Mouse (Mus musculus) heart, embryonic 10.5 days (tissue): ENCODE results near the gene Ntsr2. TPM values are rescaled to one million over a fixed set of nuclear protein-coding genes. Genes with fewer than 3 reads are reported as not detected.

Source experiments
- DNase-seq: peaks from one replicate; pipeline ENCODE4 v3.0.0-alpha.2; 2017; ENCODE audit warnings: low spot score
- H3K27ac ChIP-seq: fragments of 300-500 bp; sonication (generic); 2 replicates; pipeline ENCODE4 v1.5.1; 2016; ENCODE audit warnings: mild to moderate bottlenecking
- H3K27me3 ChIP-seq: fragments of 300-500 bp; sonication (generic); 2 replicates; pipeline ENCODE4 v1.6.1; 2016; ENCODE audit warnings: mild to moderate bottlenecking; ENCODE audit not compliant: poor library complexity, insufficient read depth, severe bottlenecking
- H3K36me3 ChIP-seq: fragments of 300-500 bp; sonication (generic); 2 replicates; pipeline ENCODE4 v1.6.1; 2016; ENCODE audit warnings: mild to moderate bottlenecking, moderate library complexity
- H3K4me1 ChIP-seq: fragments of 300-500 bp; sonication (generic); 2 replicates; pipeline ENCODE4 v1.6.1; 2016; ENCODE audit warnings: mild to moderate bottlenecking
- H3K4me3 ChIP-seq: fragments of 300-500 bp; sonication (generic); 2 replicates; pipeline ENCODE4 v1.5.1; 2016; ENCODE audit warnings: mild to moderate bottlenecking, moderate library complexity
- H3K9me3 ChIP-seq: fragments of 300-500 bp; sonication (generic); 2 replicates; pipeline ENCODE4 v1.6.1; 2016; ENCODE audit warnings: mild to moderate bottlenecking, moderate library complexity
- WGBS: fragments of 180-500 bp; shearing (Covaris S2); methylation state at CpG from one replicate; pipeline ENCODE4 v1.1.7; 2016; 5-methylcytosine and 5-hydroxymethylcytosine counted together
- polyA plus RNA-seq: library from polyadenylated mRNA; unstranded; fragments of >200 nt; fragmentation: Nextera tagmentation; extraction: Ambion mirVana; gene quantifications from 2 replicates; pipeline ENCODE4 v1.2.1, GENCODE M21; 2016

Ntsr2 gene
- not detected in 2 replicates for polyA plus RNA-seq

GRCm38 (mm10) chr12:16653332-16654093, at the start of gene Ntsr2:
TSS of gene Ntsr2 (plus strand) at chr12:16653382.
- H3K27ac ChIP-seq = no peak within 1 kb of the TSS
- H3K36me3 ChIP-seq = no peaks in the 10 kb centered on the region
- 7% methylated on average over 58 of the region's 58 CpGs for WGBS
- no peak for DNase-seq
- H3K4me3 ChIP-seq = peak within 1 kb of the TSS; percentile 47
- no peaks in the 10 kb centered on the region for H3K9me3 ChIP-seq
- peaks cover 45% of the 10 kb centered on the region for H3K27me3 ChIP-seq
- H3K4me1 ChIP-seq = peaks cover 27% of the 10 kb centered on the region

GRCm38 (mm10) chr12:16605624-16606023, 47.6 kb upstream of the Ntsr2 start:
- WGBS = 72% methylated on average over 5 of the region's 5 CpGs
- Histone ChIP-seq H3K4me3 (no peak overlapping the region), H3K4me1 (no peaks in the 10 kb centered on the region), H3K9me3 (peaks cover 4% of the 10 kb centered on the region; the same call in 1 of the 2 replicates), H3K27me3 (no peaks in the 10 kb centered on the region), H3K36me3 (no peaks in the 10 kb centered on the region), H3K27ac (no peak overlapping the region)
- DNase-seq = no peak

- no peaks in the 10 kb centered on the region for H3K4me1 ChIP-seq
- 80% methylated on average over 2 of the region's 2 CpGs for WGBS
- H3K9me3 ChIP-seq = peaks cover 4% of the 10 kb centered on the region; the same call in 1 of the 2 replicates
- no peak within 1 kb of the TSS for H3K4me3 ChIP-seq
- no peaks in the 10 kb centered on the region for H3K36me3 ChIP-seq
- H3K27me3 ChIP-seq = no peaks in the 10 kb centered on the region
- H3K27ac ChIP-seq = no peak within 1 kb of the TSS
- no peak for DNase-seq
Observed at GRCm38 (mm10) chr12:16610936-16611335, 42.2 kb upstream of the Ntsr2 start, which contains the start of gene Lpin1. TSS of gene Lpin1 (minus strand) at chr12:16610966.

- peaks cover 11% of the 10 kb centered on the region for H3K4me1 ChIP-seq
- no peaks in the 10 kb centered on the region for H3K27me3 ChIP-seq
- H3K27ac ChIP-seq = no peak overlapping the region
- DNase-seq = no peak
- 68% methylated on average over 3 of the region's 3 CpGs for WGBS
- peaks cover 3% of the 10 kb centered on the region; the same call in 1 of the 2 replicates for H3K9me3 ChIP-seq
- H3K4me3 ChIP-seq = no peak overlapping the region
- H3K36me3 ChIP-seq = no peaks in the 10 kb centered on the region
Observed at GRCm38 (mm10) chr12:16614556-16614955, 38.6 kb upstream of the Ntsr2 start.

- H3K4me3 ChIP-seq = no peak overlapping the region
- DNase-seq = no peak
- no peak overlapping the region for H3K27ac ChIP-seq
- H3K9me3 ChIP-seq = no peaks in the 10 kb centered on the region
- peaks cover 16% of the 10 kb centered on the region for H3K4me1 ChIP-seq
- no peaks in the 10 kb centered on the region for H3K36me3 ChIP-seq
- H3K27me3 ChIP-seq = no peaks in the 10 kb centered on the region
- WGBS = 74% methylated on average over 2 of the region's 2 CpGs
Observed at GRCm38 (mm10) chr12:16615738-16616137, 37.4 kb upstream of the Ntsr2 start.

- DNase-seq = no peak
- WGBS = 39% methylated on average over 12 of the region's 12 CpGs
Observed at GRCm38 (mm10) chr12:16618512-16619274, 34.5 kb upstream of the Ntsr2 start.

GRCm38 (mm10) chr12:16619453-16619852, 33.7 kb upstream of the Ntsr2 start:
- no peak for DNase-seq
- no peak overlapping the region for H3K4me3 ChIP-seq
- H3K27me3 ChIP-seq = no peaks in the 10 kb centered on the region
- peaks cover 16% of the 10 kb centered on the region for H3K4me1 ChIP-seq
- no peak overlapping the region for H3K27ac ChIP-seq
- WGBS = 79% methylated on average over 6 of the region's 6 CpGs
- H3K9me3 ChIP-seq = no peaks in the 10 kb centered on the region
- no peaks in the 10 kb centered on the region for H3K36me3 ChIP-seq

More at GRCm38 (mm10) chr12:16618512-16619274, 34.5 kb upstream of the Ntsr2 start:
- no peaks in the 10 kb centered on the region for H3K9me3 ChIP-seq
- no peak overlapping the region for H3K27ac ChIP-seq
- no peak overlapping the region for H3K4me3 ChIP-seq
- peaks cover 16% of the 10 kb centered on the region for H3K4me1 ChIP-seq
- no peaks in the 10 kb centered on the region for H3K27me3 ChIP-seq
- H3K36me3 ChIP-seq = no peaks in the 10 kb centered on the region

GRCm38 (mm10) chr12:16620230-16620629, 33.0 kb upstream of the Ntsr2 start:
- DNase-seq = no peak
- H3K9me3 ChIP-seq = no peaks in the 10 kb centered on the region
- 83% methylated on average over 3 of the region's 3 CpGs for WGBS
- H3K36me3 ChIP-seq = no peaks in the 10 kb centered on the region
- H3K4me3 ChIP-seq = no peak overlapping the region
- peaks cover 16% of the 10 kb centered on the region for H3K4me1 ChIP-seq
- H3K27me3 ChIP-seq = no peaks in the 10 kb centered on the region
- H3K27ac ChIP-seq = no peak overlapping the region

- Histone ChIP-seq H3K27me3 (no peaks in the 10 kb centered on the region), H3K4me1 (no peaks in the 10 kb centered on the region), H3K4me3 (no peak overlapping the region), H3K27ac (no peak overlapping the region), H3K36me3 (no peaks in the 10 kb centered on the region), H3K9me3 (no peaks in the 10 kb centered on the region)
- no peak for DNase-seq
- WGBS = 71% methylated on average over 7 of the region's 7 CpGs
Observed at GRCm38 (mm10) chr12:16630152-16630865, 22.9 kb upstream of the Ntsr2 start.

GRCm38 (mm10) chr12:16630866-16631185, 22.4 kb upstream of the Ntsr2 start:
- 90% methylated on average over 1 of the region's 1 CpGs for WGBS
- Histone ChIP-seq H3K27ac (no peak overlapping the region), H3K36me3 (no peaks in the 10 kb centered on the region), H3K9me3 (no peaks in the 10 kb centered on the region), H3K27me3 (no peaks in the 10 kb centered on the region), H3K4me1 (no peaks in the 10 kb centered on the region), H3K4me3 (no peak overlapping the region)
- DNase-seq = no peak

GRCm38 (mm10) chr12:16631423-16631822, 21.8 kb upstream of the Ntsr2 start:
- WGBS = 70% methylated on average over 2 of the region's 2 CpGs
- H3K27me3 ChIP-seq = no peaks in the 10 kb centered on the region

GRCm38 (mm10) chr12:16633235-16633634, 19.9 kb upstream of the Ntsr2 start:
- DNase-seq = no peak
- no peaks in the 10 kb centered on the region for H3K36me3 ChIP-seq
- H3K27ac ChIP-seq = no peak overlapping the region
- WGBS = 82% methylated on average over 6 of the region's 6 CpGs
- H3K9me3 ChIP-seq = no peaks in the 10 kb centered on the region
- no peaks in the 10 kb centered on the region for H3K27me3 ChIP-seq
- 0 out of 2 replicates have a peak, but pooled peaks cover 4% of the 10 kb centered on the region for H3K4me1 ChIP-seq
- H3K4me3 ChIP-seq = no peak overlapping the region

More at GRCm38 (mm10) chr12:16631423-16631822, 21.8 kb upstream of the Ntsr2 start:
- Histone ChIP-seq H3K4me3 (no peak overlapping the region), H3K36me3 (no peaks in the 10 kb centered on the region), H3K27ac (no peak overlapping the region), H3K4me1 (no peaks in the 10 kb centered on the region), H3K9me3 (no peaks in the 10 kb centered on the region)
- no peak for DNase-seq
